Mouse (Mus musculus) intestine, embryonic 14.5 days (tissue): ENCODE data around the gene Olfr701. TPM values are rescaled to one million over a fixed set of nuclear protein-coding genes. Genes with fewer than 3 reads are reported as not detected.

Experiments used
- ATAC-seq: fragments of 200-750 bp; cut with Nextera tagmentation; replicated peaks from 2 replicates; pipeline ENCODE4 v1.8.0; 2017; ENCODE audit warnings: low read depth, moderate number of reproducible peaks, moderate TSS enrichment, moderate library complexity; ENCODE audit not compliant: low FRiP score, low TSS enrichment
- DNase-seq: peaks from one replicate; pipeline ENCODE4 v3.0.0-alpha.2; 2018; ENCODE audit warnings: low spot score
- H3K27ac ChIP-seq: fragments of 300-500 bp; sonication (generic); 2 replicates; pipeline ENCODE4 v1.5.1; 2014; ENCODE audit warnings: low read depth, mild to moderate bottlenecking, control low read depth
- H3K27me3 ChIP-seq: fragments of 300-500 bp; sonication (generic); replicated peaks from 2 replicates; pipeline ENCODE4 v1.6.1; 2014; ENCODE audit warnings: low read length, control low read depth; ENCODE audit not compliant: control insufficient read depth, insufficient read depth
- H3K36me3 ChIP-seq: fragments of 300-500 bp; sonication (generic); 2 replicates; pipeline ENCODE4 v1.6.1; 2014; ENCODE audit warnings: low read length, control low read depth; ENCODE audit not compliant: control insufficient read depth, insufficient read depth
- H3K4me1 ChIP-seq: fragments of 300-500 bp; sonication (generic); replicated peaks from 2 replicates; pipeline ENCODE4 v1.6.1; 2014; ENCODE audit warnings: low read length, control low read depth, mixed read lengths; ENCODE audit not compliant: control insufficient read depth, insufficient read depth
- H3K4me2 ChIP-seq: fragments of 300-500 bp; sonication (generic); 2 replicates; pipeline ENCODE4 v1.6.1; 2014; ENCODE audit warnings: low read length
- H3K4me3 ChIP-seq: fragments of 300-500 bp; sonication (generic); 2 replicates; pipeline ENCODE4 v1.5.1; 2014; ENCODE audit warnings: low read depth, low read length, control low read depth, mixed read lengths
- H3K9ac ChIP-seq: fragments of 300-500 bp; sonication (generic); 2 replicates; pipeline ENCODE4 v1.6.1; 2014; ENCODE audit warnings: mild to moderate bottlenecking, low read length
- H3K9me3 ChIP-seq: fragments of 300-500 bp; sonication (generic); 2 replicates; pipeline ENCODE4 v1.6.1; 2016; ENCODE audit warnings: low read length, control low read depth; ENCODE audit not compliant: control insufficient read depth
- WGBS: fragments of 180-500 bp; shearing (Covaris S2); extraction: QIAGEN DNeasy Blood & Tissue Kit; methylation state at CpG from one replicate; pipeline ENCODE4 v1.1.7; 2014; 5-methylcytosine and 5-hydroxymethylcytosine counted together
- polyA plus RNA-seq: library from polyadenylated mRNA; unstranded; fragments of >200 nt; fragmentation: Nextera tagmentation; extraction: Ambion mirVana; gene quantifications from 2 replicates; pipeline ENCODE4 v1.2.1, GENCODE M21; 2014

Olfr701 gene
- polyA plus RNA-seq: not detected in 2 replicates

- H3K4me1 ChIP-seq: no peaks in the 10 kb centered on the region
- no peaks in the 10 kb centered on the region for H3K9me3 ChIP-seq
- H3K4me3 ChIP-seq: no peak within 1 kb of the TSS
- DNase-seq (no peak), ATAC-seq (no peak)
- 65% methylated on average over 2 of the region's 2 CpGs for WGBS
- H3K27me3 ChIP-seq: no peaks in the 10 kb centered on the region
- H3K27ac ChIP-seq: no peak within 1 kb of the TSS
- no peak within 1 kb of the TSS for H3K9ac ChIP-seq
- no peaks in the 10 kb centered on the region for H3K36me3 ChIP-seq
- H3K4me2 ChIP-seq: no peak within 1 kb of the TSS
Measured at GRCm38 (mm10) chr7:106813829-106814228, at the start of gene Olfr701. Gene Olfr701, plus strand, starts transcription at chr7:106814129.

GRCm38 (mm10) chr7:106788330-106788729 is 25.6 kb upstream of the Olfr701 start:
- Histone ChIP-seq H3K27me3 (no peaks in the 10 kb centered on the region), H3K9me3 (no peaks in the 10 kb centered on the region), H3K4me2 (no peak overlapping the region), H3K4me3 (no peak overlapping the region), H3K27ac (no peak overlapping the region), H3K9ac (no peak overlapping the region), H3K4me1 (no peaks in the 10 kb centered on the region), H3K36me3 (no peaks in the 10 kb centered on the region)
- DNase-seq: no peak
- no peak for ATAC-seq

- no peak within 1 kb of the TSS for H3K4me3 ChIP-seq
- WGBS: 77% methylated on average over 1 of the region's 1 CpGs
- H3K9ac ChIP-seq: no peak within 1 kb of the TSS
- no peaks in the 10 kb centered on the region for H3K9me3 ChIP-seq
- H3K27me3 ChIP-seq: no peaks in the 10 kb centered on the region
- no peak within 1 kb of the TSS for H3K27ac ChIP-seq
- H3K36me3 ChIP-seq: no peaks in the 10 kb centered on the region
- no peak within 1 kb of the TSS for H3K4me2 ChIP-seq
- no peak for DNase-seq
- ATAC-seq: no peak
- no peaks in the 10 kb centered on the region for H3K4me1 ChIP-seq
Measured at GRCm38 (mm10) chr7:106793098-106793497, 20.8 kb upstream of the Olfr701 start, which contains the start of gene Olfr699. Gene Olfr699, minus strand, starts transcription at chr7:106793198.

GRCm38 (mm10) chr7:106808734-106809133 is 5.2 kb upstream of the Olfr701 start, which contains the start of gene Olfr700:
Gene Olfr700, minus strand, starts transcription at chr7:106808834.
- WGBS: 86% methylated on average over 1 of the region's 1 CpGs

GRCm38 (mm10) chr7:106815775-106816174 is 1.8 kb downstream of the Olfr701 start:
- no peak overlapping the region for H3K9ac ChIP-seq
- no peak overlapping the region for H3K4me2 ChIP-seq
- no peak overlapping the region for H3K4me3 ChIP-seq
- no peaks in the 10 kb centered on the region for H3K36me3 ChIP-seq
- no peak for DNase-seq
- 35% methylated on average over 2 of the region's 2 CpGs for WGBS
- no peak overlapping the region for H3K27ac ChIP-seq
- H3K27me3 ChIP-seq: no peaks in the 10 kb centered on the region
- H3K9me3 ChIP-seq: no peaks in the 10 kb centered on the region
- no peak for ATAC-seq
- no peaks in the 10 kb centered on the region for H3K4me1 ChIP-seq

More at GRCm38 (mm10) chr7:106808734-106809133, 5.2 kb upstream of the Olfr701 start, which contains the start of gene Olfr700:
- no peak within 1 kb of the TSS for H3K4me3 ChIP-seq
- no peak within 1 kb of the TSS for H3K4me2 ChIP-seq
- H3K36me3 ChIP-seq: no peaks in the 10 kb centered on the region
- H3K4me1 ChIP-seq: no peaks in the 10 kb centered on the region
- no peak within 1 kb of the TSS for H3K27ac ChIP-seq
- H3K9me3 ChIP-seq: no peaks in the 10 kb centered on the region
- DNase-seq (no peak), ATAC-seq (no peak)
- H3K9ac ChIP-seq: no peak within 1 kb of the TSS
- no peaks in the 10 kb centered on the region for H3K27me3 ChIP-seq

- H3K9ac ChIP-seq: no peak overlapping the region
Measured at GRCm38 (mm10) chr7:106818414-106818813, 4.5 kb downstream of the Olfr701 start.

GRCm38 (mm10) chr7:106833793-106834192 is 19.9 kb downstream of the Olfr701 start, which contains the start of gene Olfr702:
Gene Olfr702, minus strand, starts transcription at chr7:106833893.
- H3K9ac ChIP-seq: no peak within 1 kb of the TSS
- no peak within 1 kb of the TSS for H3K4me3 ChIP-seq
- H3K27ac ChIP-seq: no peak within 1 kb of the TSS
- H3K36me3 ChIP-seq: no peaks in the 10 kb centered on the region
- no peak for DNase-seq
- no peak within 1 kb of the TSS for H3K4me2 ChIP-seq
- no peaks in the 10 kb centered on the region for H3K27me3 ChIP-seq
- H3K9me3 ChIP-seq: no peaks in the 10 kb centered on the region
- no peak for ATAC-seq
- no peaks in the 10 kb centered on the region for H3K4me1 ChIP-seq

More at GRCm38 (mm10) chr7:106818414-106818813, 4.5 kb downstream of the Olfr701 start:
- ATAC-seq (no peak), DNase-seq (no peak)
- Histone ChIP-seq H3K4me2 (no peak overlapping the region), H3K9me3 (no peaks in the 10 kb centered on the region), H3K27me3 (no peaks in the 10 kb centered on the region), H3K36me3 (no peaks in the 10 kb centered on the region), H3K27ac (no peak overlapping the region), H3K4me3 (no peak overlapping the region), H3K4me1 (no peaks in the 10 kb centered on the region)

- DNase-seq (no peak), ATAC-seq (no peak)
- WGBS: 60% methylated on average over 2 of the region's 2 CpGs
- Histone ChIP-seq H3K27me3 (no peaks in the 10 kb centered on the region), H3K9me3 (no peaks in the 10 kb centered on the region), H3K4me3 (no peak within 1 kb of the TSS), H3K9ac (no peak within 1 kb of the TSS), H3K27ac (no peak within 1 kb of the TSS), H3K36me3 (no peaks in the 10 kb centered on the region), H3K4me2 (no peak within 1 kb of the TSS), H3K4me1 (no peaks in the 10 kb centered on the region)
Measured at GRCm38 (mm10) chr7:106843060-106843459, 29.1 kb downstream of the Olfr701 start, which contains the start of gene Olfr703. Gene Olfr703, plus strand, starts transcription at chr7:106843360.

- H3K4me3 ChIP-seq: no peak within 1 kb of the TSS
Measured at GRCm38 (mm10) chr7:106862885-106863284, 49.0 kb downstream of the Olfr701 start, which contains the start of gene Olfr704. Gene Olfr704, plus strand, starts transcription at chr7:106863185.

More at GRCm38 (mm10) chr7:106862885-106863284, 49.0 kb downstream of the Olfr701 start, which contains the start of gene Olfr704:
- Histone ChIP-seq H3K27ac (no peak within 1 kb of the TSS), H3K4me2 (no peak within 1 kb of the TSS), H3K36me3 (no peaks in the 10 kb centered on the region), H3K27me3 (no peaks in the 10 kb centered on the region), H3K9ac (no peak within 1 kb of the TSS), H3K9me3 (no peaks in the 10 kb centered on the region), H3K4me1 (no peaks in the 10 kb centered on the region)
- ATAC-seq (no peak), DNase-seq (no peak)
